In genomic region chr13:103285821-103286220, GRCm38 (mm10) we compare ENCODE assay signal across 22 mouse cellular contexts. TPM values are rescaled to one million over a fixed set of nuclear protein-coding genes. Genes with fewer than 3 reads are reported as not detected.
DNase-seq lines count a peak whose midpoint lies in the region; TF ChIP-seq lines count a peak whose summit lies in the region.
"Had no signal": no experiment of that assay in that cellular context is flagged by ENCODE, and none has a peak within 500 bp of the region (broad histone marks: within the 10 kb centered on the region; RNA-seq: fewer than 3 reads in every experiment).

No protein-coding gene starts in this region.

- peak; percentile 21 for DNase-seq in gastrocnemius, adult 18-20 months (ENCODE audit: low spot score)
- DNase-seq in gastrocnemius, postnatal 14 days: no peak
- DNase-seq in kidney, adult 2 months: peak; percentile 74
- DNase-seq in kidney, postnatal 4 days: no peak
- DNase-seq in adipocyte (ENCODE audit: low spot score): peak; percentile 82
- DNase-seq in kidney, postnatal 14 days: peak; percentile 8
- no peak for DNase-seq in layer of hippocampus, adult 9-11 months
- DNase-seq: cerebellum, adult 11-12 months; cerebellum, postnatal 14 days; gastrocnemius, postnatal 36 days; layer of hippocampus, postnatal 36 days; lung, adult 2 months; right cerebral cortex, postnatal 25 days; thymus, adult 18-20 months; thymus, postnatal 4 days had no signal

- WGBS in kidney, adult 2 months: 52% methylated on average over 5 of the region's 5 CpGs

- no peak overlapping the region for H3K27ac ChIP-seq in kidney, adult 2 months (ENCODE audit: insufficient read depth, low read depth, low read length)
- H3K27ac ChIP-seq: embryonic facial prominence, embryonic 15.5 days; forebrain, embryonic 10.5 days; hindbrain, embryonic 14.5 days; liver, embryonic 12.5 days; stomach, embryonic 15.5 days had no signal

- H3K4me1 ChIP-seq in kidney, adult 2 months (ENCODE audit: control insufficient read depth, insufficient read depth, low read length): peaks cover 5% of the 10 kb centered on the region; the same call in 1 of the 2 replicates
- H3K4me1 ChIP-seq: embryonic facial prominence, embryonic 15.5 days; forebrain, embryonic 10.5 days; heart, embryonic 12.5 days; liver, embryonic 12.5 days; stomach, embryonic 15.5 days had no signal

- TF ChIP-seq POLR2A in kidney, adult 2 months (IDR thresholded peaks at IDR 0.05; ENCODE audit: low read depth, low read length): no peak

- H3K36me3 ChIP-seq in kidney, adult 2 months (ENCODE audit: control insufficient read depth, insufficient read depth, low read length): no peaks in the 10 kb centered on the region
- H3K36me3 ChIP-seq: embryonic facial prominence, embryonic 15.5 days; forebrain, embryonic 10.5 days; heart, embryonic 12.5 days; liver, embryonic 12.5 days; stomach, embryonic 15.5 days had no signal

- no peak for TF ChIP-seq CTCF in kidney, adult 2 months (conservative IDR thresholded peaks at IDR 0.05; ENCODE audit: insufficient read depth, insufficient read length, low read depth, low read length)

- H3K4me3 ChIP-seq in kidney, adult 2 months (ENCODE audit: insufficient read depth, low read depth, low read length): no peak overlapping the region
- H3K4me3 ChIP-seq: embryonic facial prominence, embryonic 15.5 days; forebrain, embryonic 10.5 days; heart, embryonic 12.5 days; liver, embryonic 12.5 days; stomach, embryonic 15.5 days had no signal

- no peaks in the 10 kb centered on the region for H3K27me3 ChIP-seq in kidney, adult 2 months (replicated peaks; ENCODE audit: control insufficient read depth, insufficient read depth, low read length)
- H3K27me3 ChIP-seq: CH12.LX; embryonic facial prominence, embryonic 15.5 days; heart, embryonic 12.5 days; liver, embryonic 12.5 days; stomach, embryonic 15.5 days had no signal

- intact Hi-C loops in gastrocnemius, postnatal 14 days (cut with DNase I; ENCODE audit: low total_unique reads): no loop called here

RNA-seq across cellular contexts. Expression of gene Mast4, which starts 48.5 kb away (rescaled TPM):
- total RNA-seq in gastrocnemius, adult 18-20 months (2021): 10 to 100 TPM; 55.0 to 55.1 TPM
- total RNA-seq in gastrocnemius, postnatal 14 days (2021): 10 to 100 TPM; 28.0 to 31.2 TPM
- polyA plus RNA-seq in kidney, adult 2 months (2012; rRNA removed): 5.1 and 6.5 TPM in 2 replicates

Comparison
In these comparisons a context has a peak if more than half of its experiments do, and no peak if none do; other contexts are left out.
1. DNase-seq: peak in gastrocnemius, adult 18-20 months (single experiment), kidney, adult 2 months (single experiment), adipocyte (single experiment) and kidney, postnatal 14 days (single experiment); none in gastrocnemius, postnatal 14 days (single experiment), kidney, postnatal 4 days (0 of 2) and layer of hippocampus, adult 9-11 months (single experiment).